Mouse (Mus musculus): ENCODE results near the gene Opalin.

- TF ChIP-seq CTCF (IDR thresholded peaks at IDR 0.05; ENCODE audit: low read depth) (no peak), EP300 (IDR thresholded peaks at IDR 0.05; ENCODE audit: low read depth) (no peak)
Measured at GRCm38 (mm10) chr19:41088491-41088890, 11.6 kb upstream of the Opalin start.
